Mouse (Mus musculus) lung, postnatal 14 days (tissue): ENCODE data around the gene Zfp52.
A peak's percentile ranks its signal among the peaks of the same experiment; 100 is the strongest.

Experiments
- DNase-seq: peaks from one replicate; pipeline ENCODE4 v3.0.0; 2021

Gene Zfp52

GRCm38 (mm10) chr17:21566728-21567349, 31.5 kb downstream of the Zfp52 start, which contains the start of gene Zfp948:
Gene Zfp948, plus strand, starts transcription at chr17:21567008.
- peak; percentile 88 for DNase-seq

GRCm38 (mm10) chr17:21567696-21568095, 32.4 kb downstream of the Zfp52 start:
- DNase-seq = peak; percentile 5

- no peak for DNase-seq
Measured at GRCm38 (mm10) chr17:21579080-21579479, 43.7 kb downstream of the Zfp52 start.

- DNase-seq = peak; percentile 66
Measured at GRCm38 (mm10) chr17:21579493-21580175, 44.3 kb downstream of the Zfp52 start.

GRCm38 (mm10) chr17:21585521-21585920, 50.2 kb downstream of the Zfp52 start:
- DNase-seq = no peak
